Mouse (Mus musculus) spleen, postnatal 4 days (tissue): ENCODE data around the gene Rorb.
A peak's percentile ranks its signal among the peaks of the same experiment; 100 is the strongest.

Experiments used
- DNase-seq, 2 experiments: peaks; one replicate each; pipeline ENCODE4 v3.0.0; 2022; ENCODE audit warnings: low spot score in 2 of 2

Gene Rorb

GRCm38 (mm10) chr19:19110793-19111427, at the start of gene Rorb:
Rorb (minus strand) TSS chr19:19111196.
- DNase-seq: peak; percentile 25 to 66

GRCm38 (mm10) chr19:19148847-19149246, 37.9 kb upstream of the Rorb start:
- DNase-seq: no peak

GRCm38 (mm10) chr19:19144447-19144846, 33.5 kb upstream of the Rorb start:
- no peak for DNase-seq

- DNase-seq: no peak
Measured at GRCm38 (mm10) chr19:19136856-19137255, 25.9 kb upstream of the Rorb start.

- DNase-seq: no peak
Measured at GRCm38 (mm10) chr19:19135838-19136237, 24.8 kb upstream of the Rorb start.

GRCm38 (mm10) chr19:19122324-19122723, 11.3 kb upstream of the Rorb start:
- DNase-seq: no peak

GRCm38 (mm10) chr19:19112180-19112579, 1.2 kb upstream of the Rorb start:
- no peak for DNase-seq

GRCm38 (mm10) chr19:19111428-19112170, 603 bp upstream of the Rorb start:
- no peak for DNase-seq

- DNase-seq: no peak
Measured at GRCm38 (mm10) chr19:19110011-19110768, 806 bp downstream of the Rorb start.

- DNase-seq: no peak
Measured at GRCm38 (mm10) chr19:19108596-19109381, 2.2 kb downstream of the Rorb start.

GRCm38 (mm10) chr19:19104581-19104980, 6.4 kb downstream of the Rorb start:
- DNase-seq: no peak

- DNase-seq: no peak
Measured at GRCm38 (mm10) chr19:19097149-19097548, 13.8 kb downstream of the Rorb start.

- DNase-seq: no peak
Measured at GRCm38 (mm10) chr19:19089427-19089826, 21.6 kb downstream of the Rorb start.

GRCm38 (mm10) chr19:19077880-19078279, 33.1 kb downstream of the Rorb start:
- no peak for DNase-seq

- no peak for DNase-seq
Measured at GRCm38 (mm10) chr19:19074756-19075155, 36.2 kb downstream of the Rorb start.

- no peak for DNase-seq
Measured at GRCm38 (mm10) chr19:19058710-19059398, 52.1 kb downstream of the Rorb start.

- DNase-seq: no peak
Measured at GRCm38 (mm10) chr19:19058201-19058600, 52.8 kb downstream of the Rorb start.

- DNase-seq: no peak
Measured at GRCm38 (mm10) chr19:19043138-19043537, 67.9 kb downstream of the Rorb start.

- no peak for DNase-seq
Measured at GRCm38 (mm10) chr19:19040800-19041199, 70.2 kb downstream of the Rorb start.

GRCm38 (mm10) chr19:19034482-19035315, 76.3 kb downstream of the Rorb start:
- no peak for DNase-seq
